Mouse (Mus musculus) MEL (cell line): ENCODE measurements around the gene Igfbp3. TPM values are rescaled to one million over a fixed set of nuclear protein-coding genes. Genes with fewer than 3 reads are reported as not detected.

Source experiments
- DNase-seq: peaks from one replicate; pipeline ENCODE4 v3.0.0; 2011; ENCODE audit warnings: low read depth, low spot score
- H3K27ac ChIP-seq: 2 replicates; pipeline ENCODE4 v1.5.1; 2012; ENCODE audit warnings: low read depth, mild to moderate bottlenecking, control low read depth, low read length, moderate library complexity; ENCODE audit not compliant: control insufficient read depth
- H3K27me3 ChIP-seq, 2 experiments: fragments of 150-350 bp in 1 of 2; sonication (generic) in 1 of 2; 2 replicates each; pipeline ENCODE4 v1.6.1; 2012; ENCODE audit warnings: low read length in 2 of 2, mild to moderate bottlenecking in 2 of 2, improper control_type of control experiment in 1 of 2, moderate library complexity in 1 of 2; ENCODE audit not compliant: insufficient read depth in 2 of 2, control insufficient read depth in 1 of 2
- H3K36me3 ChIP-seq, 2 experiments: 2 replicates each; pipeline ENCODE4 v1.6.1; 2012 to 2014; ENCODE audit warnings: low read length in 2 of 2, improper control_type of control experiment in 1 of 2, inconsistent platforms in 1 of 2, mild to moderate bottlenecking in 1 of 2; ENCODE audit not compliant: insufficient read depth in 2 of 2, control insufficient read depth in 1 of 2
- H3K4me1 ChIP-seq, 2 experiments: fragments of 150-350 bp in 1 of 2; sonication (generic) in 1 of 2; 2 replicates each; pipeline ENCODE4 v1.6.1; 2012; ENCODE audit warnings: low read length in 2 of 2, improper control_type of control experiment in 1 of 2, mild to moderate bottlenecking in 1 of 2; ENCODE audit not compliant: insufficient read depth in 2 of 2, control insufficient read depth in 1 of 2
- H3K4me3 ChIP-seq, 2 experiments: fragments of 150-350 bp in 1 of 2; sonication (generic) in 1 of 2; 2 replicates each; pipeline ENCODE4 v1.5.1; 2012; ENCODE audit warnings: low read depth in 2 of 2, low read length in 2 of 2, mild to moderate bottlenecking in 2 of 2, moderate library complexity in 2 of 2, control low read depth in 1 of 2, improper control_type of control experiment in 1 of 2; ENCODE audit not compliant: control insufficient read depth in 1 of 2, insufficient read depth in 1 of 2
- H3K79me2 ChIP-seq: 2 replicates; pipeline ENCODE4 v1.6.1; 2012; ENCODE audit warnings: mild to moderate bottlenecking, low read length, moderate library complexity; ENCODE audit not compliant: control insufficient read depth, poor library complexity, insufficient read depth
- H3K9ac ChIP-seq: 2 replicates; pipeline ENCODE4 v1.6.1; 2012; ENCODE audit warnings: low read depth, mild to moderate bottlenecking, control low read depth, low read length, moderate library complexity; ENCODE audit not compliant: control insufficient read depth, poor library complexity, severe bottlenecking
- H3K9me3 ChIP-seq: fragments of 150-350 bp; sonication (generic); replicated peaks from 2 replicates; pipeline ENCODE4 v1.6.1; 2012; ENCODE audit warnings: mild to moderate bottlenecking, low read length, improper control_type of control experiment, moderate library complexity; ENCODE audit not compliant: insufficient read depth
- E2F4 ChIP-seq: IDR thresholded peaks from 2 replicates; pipeline ENCODE4 v1.6.1; 2011; ENCODE audit warnings: low read depth, low read length, improper control_type of control experiment, borderline replicate concordance
- ELF1 ChIP-seq: IDR thresholded peaks from 2 replicates; pipeline ENCODE4 v1.6.1; 2014; ENCODE audit warnings: low read depth, mild to moderate bottlenecking, inconsistent platforms, low read length, improper control_type of control experiment, moderate library complexity
- GABPA ChIP-seq: IDR thresholded peaks from 2 replicates; pipeline ENCODE4 v1.6.1; 2012; ENCODE audit warnings: low read depth, mild to moderate bottlenecking, inconsistent platforms, low read length, improper control_type of control experiment, moderate library complexity
- GATA1 ChIP-seq: IDR thresholded peaks from 2 replicates; pipeline ENCODE4 v1.6.1; 2011; ENCODE audit warnings: low read depth, low read length, improper control_type of control experiment
- HCFC1 ChIP-seq: IDR thresholded peaks from 2 replicates; pipeline ENCODE4 v1.6.1; 2012; ENCODE audit warnings: low read depth, mild to moderate bottlenecking, inconsistent platforms, low read length, improper control_type of control experiment, moderate library complexity
- MAFK ChIP-seq: IDR thresholded peaks from 2 replicates; pipeline ENCODE4 v1.6.1; 2011; ENCODE audit warnings: low read depth, mild to moderate bottlenecking, low read length, improper control_type of control experiment, borderline replicate concordance
- MAX ChIP-seq: IDR thresholded peaks from 2 replicates; pipeline ENCODE4 v1.6.1; 2011; ENCODE audit warnings: low read length, improper control_type of control experiment
- MXI1 ChIP-seq: IDR thresholded peaks from 2 replicates; pipeline ENCODE4 v1.6.1; 2011; ENCODE audit warnings: mild to moderate bottlenecking, low read depth, low read length, improper control_type of control experiment
- MYB ChIP-seq: IDR thresholded peaks from 2 replicates; pipeline ENCODE4 v1.6.1; 2011; ENCODE audit warnings: mild to moderate bottlenecking, low read depth, low read length, improper control_type of control experiment
- NELFE ChIP-seq: IDR thresholded peaks from 2 replicates; pipeline ENCODE4 v1.6.1; 2011; ENCODE audit warnings: low read depth, low read length, improper control_type of control experiment
- NRF1 ChIP-seq: IDR thresholded peaks from 2 replicates; pipeline ENCODE4 v1.6.1; 2014; ENCODE audit warnings: low read depth, mild to moderate bottlenecking, inconsistent platforms, low read length, improper control_type of control experiment, moderate library complexity; ENCODE audit not compliant: poor library complexity, insufficient read depth, severe bottlenecking
- POLR2A ChIP-seq, 2 experiments: IDR thresholded peaks; 2 replicates each; pipeline ENCODE4 v1.6.1; 2011 to 2012; ENCODE audit warnings: low read length in 2 of 2, mild to moderate bottlenecking in 2 of 2, control low read depth in 1 of 2, improper control_type of control experiment in 1 of 2, low read depth in 1 of 2, moderate library complexity in 1 of 2; ENCODE audit not compliant: control insufficient read depth in 1 of 2, insufficient read depth in 1 of 2, poor library complexity in 1 of 2
- RAD21 ChIP-seq: IDR thresholded peaks from 2 replicates; pipeline ENCODE4 v1.6.1; 2011; ENCODE audit warnings: mild to moderate bottlenecking, low read depth, low read length, improper control_type of control experiment
- RCOR1 ChIP-seq: IDR thresholded peaks from 2 replicates; pipeline ENCODE4 v1.6.1; 2012; ENCODE audit warnings: low read depth, mild to moderate bottlenecking, inconsistent platforms, low read length, improper control_type of control experiment
- SIN3A ChIP-seq: IDR thresholded peaks from 2 replicates; pipeline ENCODE4 v1.6.1; 2012; ENCODE audit warnings: low read length, improper control_type of control experiment, inconsistent platforms
- TAL1 ChIP-seq: IDR thresholded peaks from 2 replicates; pipeline ENCODE4 v1.6.1; 2012; ENCODE audit warnings: mild to moderate bottlenecking, inconsistent platforms, low read length, moderate library complexity, mixed read lengths
- TBP ChIP-seq: IDR thresholded peaks from 2 replicates; pipeline ENCODE4 v1.8.0; 2011; ENCODE audit warnings: low read depth, low read length, improper control_type of control experiment
- TCF12 ChIP-seq: IDR thresholded peaks from 2 replicates; pipeline ENCODE4 v1.6.1; 2014; ENCODE audit warnings: low read depth, mild to moderate bottlenecking, inconsistent platforms, low read length, improper control_type of control experiment, moderate library complexity
- USF1 ChIP-seq: IDR thresholded peaks from 2 replicates; pipeline ENCODE4 v1.6.1; 2014; ENCODE audit warnings: low read depth, mild to moderate bottlenecking, inconsistent platforms, low read length, improper control_type of control experiment, moderate library complexity
- ZMIZ1 ChIP-seq: IDR thresholded peaks from 2 replicates; pipeline ENCODE4 v1.6.1; 2012; ENCODE audit warnings: low read depth, mild to moderate bottlenecking, inconsistent platforms, low read length, improper control_type of control experiment, moderate library complexity
- polyA plus RNA-seq, 2 experiments: library from polyadenylated mRNA; stranded (reverse) in 1 of 2; unstranded in 1 of 2; fragments of >175 nt in 1 of 2; fragments of >200 nt in 1 of 2; gene quantifications; 2 replicates each; pipeline versions ENCODE4 v1.2.1 to v1.2.4; 2012; ENCODE audit warnings: low replicate concordance in 2 of 2, low read depth in 1 of 2; ENCODE audit not compliant: insufficient read length in 2 of 2, insufficient read depth in 1 of 2, missing spikeins in 1 of 2
- total RNA-seq: library from RNA; depleted of rRNA; stranded (reverse); fragments of 300-350 nt; gene quantifications from 2 replicates; pipeline ENCODE4 v1.2.3, GENCODE M21; 2012

Gene Igfbp3
- total and polyA plus RNA-seq, 3 experiments: not detected

- H3K27ac ChIP-seq: no peak overlapping the region
- H3K36me3 ChIP-seq: no peaks in the 10 kb centered on the region
- TF ChIP-seq RAD21: no peak
- no peak for TF ChIP-seq MYB
- no peak for TF ChIP-seq E2F4
- no peak for TF ChIP-seq NELFE
- TF ChIP-seq HCFC1: no peak
- TF ChIP-seq NRF1: no peak
- TF ChIP-seq MAX: no peak
- no peak for TF ChIP-seq ZMIZ1
- no peak for TF ChIP-seq MAFK
- TF ChIP-seq TAL1: no peak
- TF ChIP-seq SIN3A: no peak
- no peaks in the 10 kb centered on the region for H3K79me2 ChIP-seq
- H3K9me3 ChIP-seq: no peaks in the 10 kb centered on the region
- H3K4me3 ChIP-seq: no peak overlapping the region
- DNase-seq: no peak
- no peaks in the 10 kb centered on the region for H3K27me3 ChIP-seq
- H3K9ac ChIP-seq: no peak overlapping the region
- H3K4me1 ChIP-seq: no peaks in the 10 kb centered on the region
Observed at GRCm38 (mm10) chr11:7212126-7212798, 1.5 kb downstream of the Igfbp3 start.

- DNase-seq: no peak
- TF ChIP-seq ELF1 (no peak), MXI1 (no peak), TBP (no peak), GABPA (no peak), USF1 (no peak), POLR2A (IDR thresholded peaks at IDR 0.05; ENCODE audit: control insufficient read depth in 1 of 2, insufficient read depth in 1 of 2, low read depth in 1 of 2, low read length in 2 of 2, poor library complexity in 1 of 2) (no peak), TCF12 (no peak), GATA1 (no peak), RCOR1 (no peak)
- Histone ChIP-seq H3K9ac (no peak overlapping the region), H3K27me3 (no peaks in the 10 kb centered on the region), H3K4me3 (no peak overlapping the region), H3K4me1 (no peaks in the 10 kb centered on the region), H3K36me3 (no peaks in the 10 kb centered on the region), H3K27ac (no peak overlapping the region), H3K9me3 (no peaks in the 10 kb centered on the region), H3K79me2 (no peaks in the 10 kb centered on the region)
Observed at GRCm38 (mm10) chr11:7211211-7211610, 2.5 kb downstream of the Igfbp3 start.
